Mouse (Mus musculus) lung, adult 10 weeks (tissue): ENCODE measurements around the gene Wdr63. TPM values are rescaled to one million over a fixed set of nuclear protein-coding genes. Genes with fewer than 3 reads are reported as not detected.

Experiments used
- polyA plus RNA-seq: library from polyadenylated mRNA; stranded (reverse); fragments of 350-450 nt; fragmentation: Illumina TruSeq; extraction: RNeasy Lipid Tissue Mini Kit (QIAGEN cat#74804); gene quantifications from one replicate; pipeline ENCODE4 v1.2.3, GENCODE M21; 2014; ENCODE audit warnings: low read depth, low replicate concordance; ENCODE audit not compliant: insufficient read depth

The Wdr63 gene
- 6.9 TPM for polyA plus RNA-seq

GRCm38 (mm10) chr3:146107921-146108571 is at the start of gene Wdr63:
Gene Wdr63, minus strand, starts transcription at chr3:146108130.

DNA sequence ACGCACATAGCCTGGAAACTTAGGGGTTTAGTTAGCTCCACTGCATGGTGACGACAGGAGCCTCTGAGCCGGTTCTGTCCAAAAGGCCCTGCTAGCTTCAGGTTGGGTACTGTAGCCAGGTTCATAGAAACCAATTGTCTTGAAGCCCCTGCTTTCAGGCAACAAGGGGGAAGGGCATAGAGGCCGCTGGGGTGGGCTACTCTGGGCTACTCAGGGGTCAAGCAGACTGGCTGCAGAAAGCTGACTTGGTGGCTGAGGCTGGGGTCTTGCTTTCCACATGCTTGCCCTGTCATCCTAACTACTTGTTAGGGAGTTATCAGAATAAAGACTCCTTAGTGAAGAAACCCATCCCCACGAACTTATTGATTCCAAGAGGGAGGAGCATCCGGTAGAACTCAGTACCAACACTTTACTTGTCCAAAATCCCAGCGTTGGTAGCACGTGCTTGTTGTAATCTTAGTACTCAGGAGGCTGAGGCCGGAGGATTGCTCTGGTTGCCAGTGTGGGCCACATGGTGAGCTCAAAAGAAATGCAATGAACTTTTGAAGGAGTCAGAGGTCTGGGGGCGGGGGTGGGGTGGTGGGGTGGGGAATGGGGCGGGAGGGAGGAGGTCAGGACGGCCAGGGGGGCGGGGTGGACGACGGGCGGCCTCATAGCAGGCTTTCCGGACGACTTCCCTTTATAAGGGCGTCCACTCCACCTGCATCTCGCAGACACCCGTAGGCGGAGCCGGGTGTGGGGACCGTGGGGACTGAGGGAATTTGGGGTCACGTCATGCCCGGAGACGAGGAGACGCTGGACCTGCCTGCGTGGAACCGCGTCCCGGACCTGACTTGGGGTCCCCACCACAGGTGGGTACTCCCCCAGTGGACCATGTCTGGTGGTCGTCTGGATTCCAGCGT is 41.5 kb upstream of the Wdr63 start, which contains the start of gene Mcoln2:
Mcoln2 (plus strand) TSS at position 678 of the 902 bp plus-strand sequence.

DNA sequence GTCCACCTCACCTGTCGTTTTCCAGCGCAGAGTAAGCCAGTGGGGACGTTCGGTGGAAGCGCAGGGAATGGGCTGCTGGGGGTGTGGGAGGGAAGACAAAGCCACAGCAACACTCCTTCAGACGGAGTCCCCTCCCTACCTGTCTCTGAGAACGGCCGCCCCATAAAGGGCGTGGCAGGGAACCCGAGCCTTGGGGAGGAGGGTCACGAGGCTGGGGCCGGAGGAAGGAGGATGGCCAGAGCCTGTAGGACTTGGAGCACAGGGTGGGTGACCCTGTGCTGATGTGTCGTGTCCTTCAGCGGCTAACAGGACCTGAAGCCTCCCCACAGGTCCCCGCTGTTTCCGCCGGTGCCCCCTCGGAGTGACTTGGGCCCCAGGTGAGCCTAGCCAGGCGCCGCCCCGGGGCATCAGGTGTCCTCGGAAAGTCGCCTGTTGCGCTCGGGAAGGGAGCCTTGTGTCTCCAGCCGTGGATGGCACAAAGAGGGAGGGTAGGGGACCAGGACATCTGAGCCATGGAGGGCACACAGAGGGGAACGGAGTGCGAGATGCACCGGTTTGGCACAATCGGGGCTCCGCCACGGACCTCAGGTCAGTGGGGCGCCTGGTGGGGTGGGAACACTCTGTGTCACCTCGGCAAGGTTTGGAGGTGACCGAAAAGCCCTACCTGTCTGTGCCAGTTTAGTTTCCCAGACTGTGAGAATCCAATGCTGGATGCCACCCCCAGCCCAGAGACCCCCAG is 9.5 kb upstream of the Wdr63 start, which contains the start of gene Mcoln3:
Mcoln3 (plus strand) TSS at position 193 of the 739 bp plus-strand sequence.

Other genes with a start within 250 kb of the Wdr63 start
- 31.4 TPM for gene Bcl10, start 185.3 kb downstream of the Wdr63 start, polyA plus RNA-seq
- gene 2410004B18Rik, start 170.1 kb downstream of the Wdr63 start, polyA plus RNA-seq, result 26.5 TPM
- gene Syde2, start 120.3 kb downstream of the Wdr63 start, polyA plus RNA-seq, result 4.7 TPM
- 5.0 TPM for gene Mcoln3, start 9.3 kb upstream of the Wdr63 start, polyA plus RNA-seq
- 1.5 TPM for gene Mcoln2, start 41.7 kb upstream of the Wdr63 start, polyA plus RNA-seq
- 10.1 TPM for gene Lpar3, start 112.8 kb upstream of the Wdr63 start, polyA plus RNA-seq